Mouse (Mus musculus) cortical plate, adult 2 months (tissue): Measurements from ENCODE around the gene Lrit3.

Source experiments
- CTCF ChIP-seq: fragments of 200-500 bp; IDR thresholded peaks from 2 replicates; pipeline ENCODE4 v1.5.1; 2011; ENCODE audit warnings: mild to moderate bottlenecking, control low read depth, low read length; ENCODE audit not compliant: insufficient read depth; ENCODE audit errors: extremely low read depth
- POLR2A ChIP-seq: fragments of 200-500 bp; IDR thresholded peaks from 2 replicates; pipeline ENCODE4 v1.6.1; 2011; ENCODE audit warnings: mild to moderate bottlenecking, low read length, control low read depth; ENCODE audit not compliant: insufficient read depth; ENCODE audit errors: extremely low read depth

DNA sequence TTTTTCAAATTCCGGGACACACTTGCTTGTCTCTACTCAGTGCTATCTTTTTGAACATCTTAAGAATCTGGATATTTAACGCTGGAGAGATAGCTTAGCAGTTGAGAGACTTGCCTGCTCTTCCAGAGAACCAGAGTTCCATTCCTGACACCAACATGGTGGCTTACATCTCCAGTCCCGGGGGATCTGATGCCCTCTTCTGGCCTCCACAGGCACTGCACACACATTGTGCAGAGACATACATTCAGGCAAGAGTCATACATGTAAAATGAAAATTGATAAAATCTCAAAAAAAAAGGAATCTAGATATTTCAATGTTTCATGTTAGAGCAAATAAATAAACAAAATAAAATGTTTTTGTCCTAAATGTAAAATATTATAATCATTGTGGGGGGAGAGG is 21.1 kb downstream of the Lrit3 start:
- TF ChIP-seq POLR2A (no peak), CTCF (no peak)
